Mouse (Mus musculus) 3T3-L1 (cell line): ENCODE data around the gene Coro2b.

Experiments used
- DNase-seq: peaks from one replicate; pipeline ENCODE4 v3.0.0-alpha.2; 2015; ENCODE audit warnings: low read depth, low spot score

The Coro2b gene

DNA sequence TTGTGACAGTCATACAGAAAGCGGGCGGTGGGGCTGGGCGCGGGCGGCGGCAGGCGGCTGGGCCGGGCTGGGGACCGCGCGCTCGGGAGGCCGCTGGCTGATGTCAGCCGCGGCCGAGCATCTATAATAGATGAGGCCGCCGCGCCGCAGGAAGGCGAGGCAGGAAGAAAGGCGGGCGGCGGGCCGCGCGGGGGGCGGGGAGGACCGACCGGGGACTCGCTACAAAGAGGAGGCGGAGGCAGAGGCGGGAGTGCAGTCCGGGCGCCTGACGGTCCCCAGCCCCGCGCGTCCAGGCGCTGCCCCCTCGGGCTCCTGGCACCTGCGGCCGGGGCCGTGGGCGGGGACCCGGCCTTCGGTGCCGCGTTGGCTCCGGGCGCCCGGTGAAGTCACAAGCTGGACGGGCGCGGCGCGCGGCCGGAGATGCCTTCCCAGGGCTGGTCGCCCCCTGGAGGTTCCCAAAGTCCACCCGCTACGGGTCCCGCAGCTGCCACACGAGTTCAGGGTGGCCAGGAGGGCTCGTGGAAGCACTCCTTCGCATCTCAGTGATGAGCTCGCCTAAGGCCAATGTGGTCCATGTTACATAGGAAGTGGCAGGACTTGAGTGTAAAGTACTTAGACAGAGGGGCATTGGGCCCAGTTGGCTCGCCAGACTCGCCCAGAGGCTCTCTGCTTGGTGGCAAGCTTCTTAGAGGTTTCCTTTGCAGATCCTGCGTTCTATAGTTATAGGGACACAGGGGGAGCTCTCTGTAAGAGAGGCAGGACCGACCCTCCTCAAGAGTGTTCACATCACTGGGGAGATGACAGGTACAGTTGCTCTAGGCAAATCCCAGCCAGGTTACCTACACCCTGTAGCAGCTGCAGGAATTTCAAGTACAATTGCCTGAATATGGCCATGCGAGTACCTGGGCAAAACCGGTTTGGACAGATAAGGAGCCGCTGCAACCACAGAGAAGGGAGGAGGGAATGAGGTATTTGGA is at the start of gene Coro2b:
Gene Coro2b, minus strand, starts transcription at position 390 of the 977 bp plus-strand sequence.
- DNase-seq = no peak

DNA sequence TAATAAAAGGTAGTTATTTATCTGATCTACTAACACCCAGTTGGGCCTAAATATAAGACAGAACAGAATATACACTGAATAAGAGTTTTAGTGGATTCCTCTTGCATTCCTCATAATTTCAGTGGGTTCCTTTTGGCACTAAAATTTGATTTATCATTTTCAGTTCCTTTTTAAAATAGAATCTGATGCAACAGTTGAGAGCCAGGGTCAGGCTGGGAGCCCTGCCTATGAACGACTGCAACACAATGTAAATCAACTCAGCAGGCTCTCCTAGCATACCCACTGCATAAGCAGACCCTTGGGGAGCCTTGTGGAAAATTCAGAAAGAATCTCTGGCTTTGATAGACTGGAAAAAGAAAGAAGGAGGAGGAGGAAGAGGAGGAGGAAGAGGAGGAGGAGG is 40.7 kb upstream of the Coro2b start:
- peak; percentile 80 for DNase-seq

DNA sequence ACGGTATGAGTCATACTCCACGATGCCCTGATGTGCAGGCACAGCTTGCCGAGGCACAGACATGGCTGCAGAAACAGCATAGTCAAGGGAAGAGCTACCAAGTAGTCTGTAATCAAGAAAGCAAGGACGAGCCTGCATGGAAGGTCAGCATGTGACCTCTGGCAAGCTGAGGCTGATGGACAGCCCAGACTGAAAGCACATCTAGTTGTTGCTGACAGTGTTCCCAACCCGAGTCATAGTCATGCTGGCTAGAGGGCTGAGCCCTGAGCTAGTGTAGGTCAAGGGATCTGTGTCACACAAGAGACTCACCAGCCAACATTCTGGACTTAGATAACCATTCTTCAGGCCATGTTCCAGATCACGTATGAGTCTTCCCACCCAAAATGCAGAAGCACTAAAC is 32.3 kb upstream of the Coro2b start:
- peak; percentile 88 for DNase-seq

DNA sequence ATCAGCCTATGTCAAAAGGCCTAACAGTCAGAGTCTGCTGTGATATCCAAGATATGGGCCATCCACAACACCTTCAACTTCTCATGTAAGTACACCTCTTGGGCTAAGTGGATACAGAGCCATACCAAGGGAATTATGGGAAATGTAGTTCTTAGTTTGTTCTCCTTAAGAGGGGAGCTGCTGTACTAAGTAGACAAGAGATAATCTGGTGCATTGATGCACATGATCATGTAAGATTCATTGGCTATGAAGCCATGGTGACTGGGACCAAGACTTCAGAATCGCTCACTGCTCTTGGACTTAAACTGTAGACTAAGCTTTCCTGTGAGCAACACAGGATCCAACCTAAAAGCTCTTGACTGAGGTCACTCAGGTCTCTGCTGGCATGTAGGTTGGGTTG is 31.0 kb upstream of the Coro2b start:
- DNase-seq = no peak

DNA sequence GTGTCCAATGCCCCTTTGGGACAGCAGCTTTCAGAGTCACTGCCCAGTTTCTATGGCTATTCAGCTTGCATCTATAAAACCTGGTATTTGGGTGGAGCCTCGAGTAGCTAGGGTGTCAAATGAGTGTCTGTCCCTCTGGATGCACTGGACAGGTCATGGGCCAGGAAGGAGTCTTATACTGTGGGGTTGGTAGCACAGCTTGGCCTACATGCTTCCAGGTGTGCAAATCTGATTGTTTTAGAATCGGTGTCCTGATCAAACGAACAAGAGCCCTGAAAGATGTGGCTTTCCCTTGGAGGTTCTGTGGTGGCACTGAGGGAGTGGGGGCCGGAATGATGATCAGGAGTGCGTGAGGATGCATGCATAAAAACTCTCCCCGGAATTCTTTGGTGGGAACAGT is 25.4 kb upstream of the Coro2b start:
- no peak for DNase-seq

DNA sequence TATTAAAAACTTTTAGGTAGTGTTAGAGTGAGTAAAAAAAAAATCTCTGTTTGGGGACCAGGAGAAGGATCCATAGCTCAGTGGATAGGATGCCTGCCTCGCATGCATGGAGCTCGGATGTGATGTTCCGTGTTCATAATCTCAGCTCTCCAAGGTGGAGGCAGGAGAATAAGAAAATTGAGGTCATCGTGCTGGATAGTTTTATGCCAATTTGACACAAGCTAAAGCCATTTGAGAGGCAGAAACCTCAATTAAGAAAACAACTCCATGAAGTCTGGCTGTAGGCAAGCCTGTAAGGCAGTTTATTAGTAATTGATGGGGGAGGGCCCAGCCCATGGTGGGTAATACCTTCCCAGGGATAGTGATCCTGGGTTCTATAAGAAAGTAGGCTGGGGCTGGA is 23.6 kb upstream of the Coro2b start:
- DNase-seq = no peak

DNA sequence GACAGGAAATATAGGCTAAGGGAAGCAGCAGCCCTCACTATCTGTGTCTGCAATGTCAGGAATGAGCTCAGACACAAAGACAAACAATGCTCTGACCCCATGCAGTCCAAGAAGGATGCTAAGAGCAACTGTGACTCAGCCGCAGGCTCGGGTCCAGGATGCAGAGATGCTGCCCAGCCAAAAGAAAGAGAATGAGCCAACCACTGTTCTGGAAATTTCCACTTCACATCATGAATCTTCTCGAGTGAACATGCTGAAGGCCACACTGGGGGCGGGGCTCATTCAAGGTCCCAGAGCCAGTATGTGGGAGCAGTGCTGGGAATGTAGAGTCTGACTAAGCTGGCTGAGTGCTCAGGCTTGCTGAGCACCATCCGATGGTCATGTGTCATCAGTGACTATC is 23.2 kb upstream of the Coro2b start:
- peak; percentile 100 for DNase-seq

DNA sequence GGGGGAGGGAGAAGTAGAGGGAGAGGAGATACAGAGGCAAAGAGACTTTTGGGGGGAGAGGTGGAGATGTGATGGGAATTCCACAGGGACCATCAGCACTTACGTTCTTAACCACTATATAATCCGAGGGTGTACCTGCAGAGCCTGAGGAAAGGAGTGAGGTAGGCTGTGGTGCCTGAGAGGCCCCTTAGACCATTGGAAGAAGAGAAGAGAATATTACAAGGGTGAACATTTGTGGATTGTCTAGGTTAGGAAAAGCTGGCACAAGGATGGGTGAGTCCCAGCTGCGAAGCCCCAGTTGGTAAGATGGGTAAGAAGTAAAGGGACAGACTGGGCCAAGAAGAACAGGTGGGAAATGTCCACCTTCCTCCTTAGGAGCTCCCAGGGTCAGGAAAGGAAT is 22.6 kb upstream of the Coro2b start:
- no peak for DNase-seq

DNA sequence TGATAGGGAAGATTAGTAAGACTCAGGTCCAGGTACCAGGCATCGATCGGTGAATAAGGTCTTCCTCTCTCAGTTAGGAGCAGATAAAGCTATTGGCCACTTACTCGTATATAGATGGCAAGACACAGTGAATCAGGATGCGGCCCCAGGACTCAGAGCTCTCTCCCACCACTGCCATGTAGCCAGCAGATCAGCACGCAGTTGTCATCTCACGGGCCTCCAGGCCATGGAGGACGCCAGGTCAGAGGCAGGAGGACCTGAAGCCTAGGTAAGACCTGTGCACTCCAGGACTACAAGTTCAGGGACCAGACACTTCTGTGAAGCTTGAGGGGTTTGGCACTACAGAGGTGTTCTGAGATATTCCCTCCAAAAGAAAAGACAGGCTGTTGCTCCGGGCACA is 21.2 kb upstream of the Coro2b start:
- DNase-seq = no peak

DNA sequence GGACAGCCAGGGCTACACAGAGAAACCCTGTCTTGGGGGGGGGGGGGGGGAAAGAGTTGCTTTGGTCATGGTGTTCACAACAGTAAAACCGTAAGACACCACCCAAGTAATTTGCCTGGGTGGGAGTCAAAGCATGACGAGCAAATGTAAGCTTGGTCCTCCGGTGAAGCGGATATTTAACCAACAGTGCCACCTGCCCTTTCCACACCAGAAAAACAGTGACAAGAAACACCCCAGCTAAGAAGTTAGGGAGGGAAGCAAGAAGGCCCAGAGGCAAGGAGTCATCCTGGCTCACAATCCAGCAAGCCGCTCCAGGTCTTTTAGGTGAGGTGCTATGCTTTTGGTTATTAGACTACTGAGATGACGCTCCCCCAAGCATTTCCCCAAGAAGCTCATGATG is 19.9 kb upstream of the Coro2b start:
- no peak for DNase-seq

DNA sequence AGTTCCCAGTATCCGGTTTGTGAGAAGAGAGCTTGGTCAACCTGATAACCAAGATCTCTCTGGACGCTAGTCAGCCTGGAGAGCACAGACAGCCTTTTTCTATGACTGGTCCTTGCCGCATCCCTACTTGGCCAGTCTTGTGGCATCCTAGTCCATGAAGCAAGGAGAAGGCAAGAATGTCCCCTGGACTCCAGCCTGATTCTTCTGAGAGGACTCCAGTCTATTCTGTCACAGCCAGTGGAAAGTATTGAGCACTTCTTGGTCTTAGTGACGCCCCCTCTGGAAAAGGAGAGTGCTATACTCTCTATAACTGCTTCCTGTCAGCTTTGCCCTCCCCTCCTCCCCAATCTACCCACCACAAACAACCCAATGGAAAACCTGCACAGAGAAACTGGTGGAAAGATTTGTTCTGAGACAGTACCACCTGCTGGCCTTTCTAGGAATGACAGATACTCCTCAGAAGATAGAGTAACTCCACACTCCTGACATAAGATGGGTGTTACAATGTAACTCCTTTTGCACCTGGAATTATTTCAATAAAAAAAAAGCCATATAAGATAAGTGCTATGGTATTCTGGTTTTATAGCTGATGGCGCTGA is 18.5 kb upstream of the Coro2b start:
- DNase-seq = peak; percentile 80

DNA sequence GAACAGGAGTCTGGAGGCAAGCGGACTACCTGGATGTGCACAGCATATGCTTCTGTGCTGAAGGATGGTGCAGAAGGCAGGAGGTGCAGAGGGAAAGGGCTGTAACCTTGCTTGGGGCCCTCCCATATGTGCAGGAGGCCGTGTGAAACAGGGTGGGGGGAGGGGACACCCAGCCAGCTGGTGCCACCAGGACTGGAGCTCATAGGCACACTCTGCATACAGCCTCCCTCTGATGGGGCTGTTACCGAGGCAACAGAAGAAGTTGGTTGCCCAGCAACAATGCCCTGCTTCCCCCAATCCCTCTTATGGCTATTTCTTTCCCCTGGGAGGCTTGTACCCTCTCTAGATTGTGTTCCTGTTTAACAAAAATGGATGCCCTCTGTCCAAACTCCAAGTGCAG is 17.8 kb upstream of the Coro2b start:
- no peak for DNase-seq

DNA sequence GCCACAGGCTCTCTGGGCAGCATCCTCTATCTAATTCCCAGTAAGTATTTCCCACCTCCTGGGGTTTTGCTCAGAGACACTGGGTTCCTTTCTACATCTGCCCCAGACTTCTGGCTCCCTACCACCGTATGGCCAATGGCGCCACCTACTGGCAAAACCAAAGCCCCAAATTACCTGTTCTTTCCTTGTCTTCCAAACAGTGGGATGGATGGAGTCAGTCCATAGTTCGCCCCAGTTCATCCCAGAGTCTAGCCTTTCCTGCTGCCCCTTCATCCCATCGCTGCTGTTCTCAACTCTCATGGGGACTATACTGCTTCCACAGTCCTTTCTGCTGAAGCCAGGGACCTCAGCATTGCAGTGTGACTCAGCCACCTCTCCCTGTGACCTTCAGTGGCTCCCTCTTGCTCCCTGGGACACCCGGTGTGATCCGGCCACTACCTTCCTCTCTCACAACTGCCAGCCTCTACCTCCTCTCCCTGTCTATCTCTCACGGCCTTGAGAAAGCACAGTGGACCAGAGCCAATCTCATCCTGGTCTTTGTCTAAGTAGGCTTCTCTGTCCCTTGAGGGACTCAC is 16.6 kb upstream of the Coro2b start:
- DNase-seq = peak; percentile 70

DNA sequence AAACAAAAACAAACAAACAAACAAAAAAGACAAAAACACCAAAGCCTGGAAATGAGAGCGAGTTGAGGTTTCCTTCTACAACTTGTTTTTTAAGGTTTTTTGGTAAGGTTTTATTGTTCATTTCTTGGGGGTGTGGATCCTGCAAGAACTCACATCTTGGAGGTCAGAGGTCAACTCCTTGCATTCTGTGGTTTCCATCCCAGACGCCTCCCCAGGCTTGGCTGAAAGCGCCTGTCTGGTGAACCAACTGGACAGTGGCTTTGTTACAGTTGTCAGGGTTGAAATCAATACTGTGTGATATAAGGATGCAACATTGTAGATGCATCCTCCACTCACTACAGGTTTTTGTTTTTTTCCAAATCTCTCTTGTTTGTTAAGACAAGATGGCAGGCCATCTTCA is 14.7 kb upstream of the Coro2b start:
- peak; percentile 62 for DNase-seq

DNA sequence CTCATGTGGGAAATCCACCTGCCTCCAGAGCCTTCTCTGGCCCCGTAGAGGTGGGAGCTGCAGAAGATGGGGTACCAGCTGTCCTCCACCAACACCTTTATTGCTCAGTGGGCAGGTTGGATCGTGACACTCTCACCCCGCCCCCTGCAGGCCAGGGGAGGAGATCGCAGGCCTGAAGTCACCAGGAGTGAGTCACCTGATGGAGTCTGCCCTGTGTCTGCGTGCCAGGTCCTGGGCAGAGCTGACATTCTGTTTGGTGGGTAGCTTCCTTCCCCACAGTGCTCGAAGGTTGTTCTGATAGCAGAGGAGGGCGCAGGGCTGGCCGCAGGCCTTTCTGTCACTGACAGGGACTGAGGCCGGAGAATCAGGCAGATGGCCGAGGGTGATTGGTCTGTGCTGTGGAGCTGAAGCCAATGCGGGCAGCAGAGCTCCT is 13.8 kb upstream of the Coro2b start:
- DNase-seq = peak; percentile 73

DNA sequence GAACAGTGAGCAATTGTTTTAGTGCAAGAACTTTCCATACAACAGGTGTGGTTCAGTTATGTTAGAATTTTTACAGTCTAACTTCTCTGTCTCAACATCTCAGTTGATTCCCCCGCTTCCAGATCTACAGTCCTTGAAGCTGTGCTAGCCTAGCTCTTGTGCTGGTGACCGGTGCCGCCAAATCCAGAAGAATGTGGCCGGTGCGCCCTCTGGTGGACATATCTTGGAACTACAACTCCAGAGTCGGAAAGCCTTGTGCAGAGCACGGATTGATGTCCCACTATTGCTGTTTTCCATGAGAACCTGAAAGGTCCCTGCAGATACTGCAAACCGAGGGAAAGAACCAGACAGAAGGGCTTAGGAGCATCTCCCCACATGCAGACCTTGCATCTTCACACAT is 13.0 kb upstream of the Coro2b start:
- DNase-seq = peak; percentile 92

DNA sequence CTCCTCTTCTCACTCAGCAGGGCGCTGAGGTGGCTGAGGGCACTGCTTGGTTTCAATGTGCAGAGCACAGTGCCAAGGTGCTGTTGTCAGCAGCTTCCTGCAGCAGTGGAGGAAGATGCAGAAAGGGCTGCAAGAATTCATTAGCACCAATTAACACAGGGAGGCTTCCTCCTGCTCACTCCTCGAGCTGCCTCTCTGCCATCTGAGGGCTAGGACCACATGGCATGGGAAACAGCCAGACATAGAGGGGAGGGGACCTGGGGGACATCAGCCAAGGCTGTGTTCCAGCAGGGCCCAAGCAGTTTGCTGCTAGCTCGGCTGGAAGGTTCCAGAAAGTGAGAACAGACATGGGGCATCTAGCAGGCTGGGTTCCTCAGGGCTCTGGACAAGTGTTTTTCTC is 10.6 kb upstream of the Coro2b start:
- DNase-seq = no peak

DNA sequence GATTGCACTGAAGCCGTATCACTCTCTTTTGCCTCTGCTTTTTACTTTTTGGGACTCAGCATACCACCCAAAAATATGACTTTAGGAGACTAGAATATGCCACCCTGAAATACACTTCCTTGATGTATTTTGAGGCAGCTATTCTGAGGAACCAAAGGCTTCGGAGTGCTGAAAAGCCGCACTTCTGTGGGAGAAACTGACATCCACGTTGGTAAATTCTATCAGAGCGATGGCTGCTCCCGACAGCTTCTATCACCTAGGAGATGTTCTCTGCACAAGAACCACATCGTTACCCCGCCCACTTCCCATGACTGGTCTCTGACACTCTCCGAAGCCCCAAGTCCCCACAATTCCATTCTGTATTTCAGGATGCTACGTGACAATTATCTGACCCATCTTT is 8.0 kb upstream of the Coro2b start:
- DNase-seq = no peak

DNA sequence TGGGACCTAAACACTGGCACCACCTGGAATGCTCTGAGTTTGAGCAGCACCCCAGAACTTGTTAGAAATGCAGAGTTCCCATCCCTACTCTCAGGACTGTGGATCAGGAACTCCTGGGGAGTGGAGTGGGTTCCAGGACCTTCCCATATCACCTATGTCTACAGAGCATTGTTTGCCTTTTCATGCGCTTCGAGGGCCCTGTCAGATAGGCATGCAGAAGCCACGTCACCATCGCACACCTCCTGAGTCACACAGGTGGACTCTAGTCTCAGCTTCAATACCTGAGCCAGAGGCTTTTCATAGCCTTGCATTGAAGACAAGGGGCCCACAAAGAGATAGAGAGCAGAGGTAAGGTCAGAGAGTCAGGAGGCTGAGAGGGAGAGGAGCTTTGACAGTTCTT is 7.0 kb upstream of the Coro2b start:
- no peak for DNase-seq

DNA sequence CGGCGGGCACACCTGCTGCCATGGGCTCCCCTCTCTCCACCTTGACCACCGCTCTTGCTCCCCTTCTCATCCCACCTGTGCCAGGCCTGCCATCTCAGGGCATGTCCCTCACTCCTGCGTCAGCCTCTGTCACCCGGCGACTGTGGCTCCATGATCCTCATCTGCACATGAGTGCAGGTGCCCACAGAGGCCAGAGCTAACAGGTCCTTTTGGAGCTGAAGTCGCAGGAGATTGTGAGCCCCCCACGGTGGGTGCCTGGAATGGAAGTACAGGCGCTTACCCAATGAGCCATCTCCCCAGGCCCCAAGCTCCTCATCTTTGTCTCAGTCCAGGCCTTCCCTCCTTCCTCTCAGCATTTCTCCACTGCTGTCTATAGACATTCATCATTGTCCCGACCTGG is 4.8 kb upstream of the Coro2b start:
- no peak for DNase-seq

DNA sequence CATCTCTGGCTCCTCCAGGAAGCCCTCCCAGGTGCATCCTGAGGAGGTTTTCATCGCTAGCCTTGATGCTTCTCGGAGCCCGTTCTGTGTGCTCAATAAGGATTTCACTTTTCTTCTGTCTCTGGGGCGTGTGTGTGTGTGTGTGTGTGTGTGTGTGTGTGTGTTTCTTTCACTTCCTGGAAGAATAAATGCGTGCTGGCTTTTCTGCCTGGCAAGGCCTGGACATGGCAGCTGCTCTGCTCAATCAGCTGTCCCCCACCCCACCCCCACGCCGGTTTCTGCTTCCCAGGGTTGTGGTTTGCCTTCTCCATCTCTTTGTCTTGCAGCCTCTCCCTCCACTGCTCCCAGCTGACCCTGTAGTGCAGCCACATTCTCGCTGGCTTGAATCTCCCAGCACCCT is 4.3 kb upstream of the Coro2b start:
- no peak for DNase-seq

DNA sequence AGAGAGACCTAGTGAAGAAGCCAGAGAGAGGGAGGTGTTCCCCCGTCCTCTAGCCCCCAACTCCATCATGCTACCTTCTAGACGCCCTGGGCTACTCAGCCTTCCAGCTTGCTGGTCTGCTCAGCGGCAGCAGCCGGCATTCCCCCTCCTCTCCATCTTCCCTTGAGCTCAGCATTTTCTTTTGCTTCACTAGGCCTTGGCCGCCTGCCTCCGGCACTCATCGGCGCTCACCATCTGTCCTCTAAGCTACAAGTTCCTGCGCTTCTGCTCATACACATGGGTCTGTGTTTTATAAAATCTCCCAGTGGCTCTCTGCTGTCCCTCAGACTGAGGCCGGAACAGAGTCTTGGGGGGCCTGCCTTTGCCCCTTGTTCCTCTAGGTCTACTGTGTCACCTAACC is 3.9 kb upstream of the Coro2b start:
- no peak for DNase-seq

DNA sequence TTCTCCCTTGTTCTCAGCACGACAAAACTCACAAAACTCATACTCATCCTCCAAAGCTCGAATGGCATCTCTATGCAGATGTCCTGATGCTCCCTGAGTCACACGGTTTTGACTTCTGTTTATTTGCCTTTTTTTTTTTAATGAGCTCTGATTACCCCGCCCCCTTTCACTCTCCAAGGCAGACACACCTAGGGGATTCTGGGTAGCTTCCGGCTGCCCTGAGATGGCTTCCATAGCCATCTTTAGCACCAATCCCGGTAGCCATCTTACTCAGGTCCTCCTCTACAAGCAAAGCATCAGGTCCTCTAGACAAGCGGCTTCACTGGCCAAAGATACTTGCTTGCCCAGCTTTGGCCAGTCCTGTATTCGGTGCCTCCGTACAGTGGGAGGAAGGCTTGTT is 3.3 kb upstream of the Coro2b start:
- DNase-seq = no peak
